Comparison of ENCODE assay signal across 10 mouse cellular contexts in the genomic region with DNA sequence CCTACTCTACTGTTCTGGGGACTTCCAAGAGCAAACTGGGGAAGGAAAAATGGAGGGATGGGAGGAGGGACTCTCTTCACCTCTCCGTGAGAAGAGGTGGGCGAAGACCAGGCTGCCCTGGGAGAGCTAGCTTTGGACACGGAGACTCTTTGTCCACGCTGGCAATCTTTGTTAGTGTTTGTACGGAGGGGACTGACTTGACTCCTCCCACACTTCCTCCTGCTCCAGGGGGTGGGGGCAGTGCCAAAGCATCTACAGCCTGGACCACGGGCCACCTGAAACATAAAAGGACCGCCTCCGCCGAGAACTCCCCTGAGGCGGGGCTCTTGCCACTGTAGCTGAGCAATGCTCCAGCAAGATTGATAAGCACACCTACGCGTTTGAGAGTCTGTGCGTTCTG. TPM values are rescaled to one million over a fixed set of nuclear protein-coding genes. Genes with fewer than 3 reads are reported as not detected.
A peak's percentile ranks its signal among the peaks of the same experiment; 100 is the strongest.
DNase-seq lines count a peak whose midpoint lies in the region; ATAC-seq lines count a peak whose summit lies in the region.
"Had no signal": no experiment of that assay in that cellular context is flagged by ENCODE, and none has a peak within 500 bp of the region (broad histone marks: within the 10 kb centered on the region; RNA-seq: fewer than 3 reads in every experiment).

No protein-coding gene starts in this region.

- H3K4me2 ChIP-seq in kidney, embryonic 15.5 days, result peak overlapping the region; percentile 62
- H3K4me2 ChIP-seq in embryonic facial prominence, embryonic 11.5 days (ENCODE audit: low read depth, low read length), result peak overlapping the region; percentile 47
- peak overlapping the region; percentile 48 for H3K4me2 ChIP-seq in hindbrain, embryonic 13.5 days
- H3K4me2 ChIP-seq in midbrain, embryonic 13.5 days (replicated peaks), result peak overlapping the region; percentile 48

- H3K36me3 ChIP-seq in kidney, embryonic 15.5 days, result no peaks in the 10 kb centered on the region
- H3K36me3 ChIP-seq in embryonic facial prominence, embryonic 11.5 days (replicated peaks; ENCODE audit: control insufficient read depth, insufficient read depth, low read depth, low read length), result no peaks in the 10 kb centered on the region
- no peaks in the 10 kb centered on the region for H3K36me3 ChIP-seq in hindbrain, embryonic 13.5 days
- H3K36me3 ChIP-seq in midbrain, embryonic 13.5 days, result no peaks in the 10 kb centered on the region

- H3K4me3 ChIP-seq in kidney, embryonic 15.5 days (replicated peaks), result peak overlapping the region; percentile 35
- no peak overlapping the region for H3K4me3 ChIP-seq in embryonic facial prominence, embryonic 11.5 days (ENCODE audit: low read depth, low read length)
- peak overlapping the region; percentile 22 for H3K4me3 ChIP-seq in hindbrain, embryonic 13.5 days
- peak overlapping the region; percentile 7; the same call in 1 of the 2 replicates for H3K4me3 ChIP-seq in midbrain, embryonic 13.5 days (replicated peaks)

- peaks cover 8% of the 10 kb centered on the region for H3K4me1 ChIP-seq in kidney, embryonic 15.5 days
- no peaks in the 10 kb centered on the region for H3K4me1 ChIP-seq in embryonic facial prominence, embryonic 11.5 days (ENCODE audit: control insufficient read depth, insufficient read depth, low read length)
- peaks cover 18% of the 10 kb centered on the region for H3K4me1 ChIP-seq in hindbrain, embryonic 13.5 days (replicated peaks)
- peaks cover 18% of the 10 kb centered on the region for H3K4me1 ChIP-seq in midbrain, embryonic 13.5 days (replicated peaks)

- H3K27ac ChIP-seq in kidney, embryonic 15.5 days, result no peak overlapping the region
- no peak overlapping the region for H3K27ac ChIP-seq in embryonic facial prominence, embryonic 11.5 days (replicated peaks; ENCODE audit: low read depth, low read length)
- H3K27ac ChIP-seq in hindbrain, embryonic 13.5 days, result 0 out of 2 replicates have a peak overlapping the region, but pooled peaks have one; percentile 30
- H3K27ac ChIP-seq in midbrain, embryonic 13.5 days, result no peak overlapping the region

- 7% methylated on average over 13 of the region's 13 CpGs for WGBS in kidney, embryonic 15.5 days
- 6% methylated on average over 13 of the region's 13 CpGs for WGBS in embryonic facial prominence, embryonic 11.5 days
- WGBS in hindbrain, embryonic 13.5 days, result 7% methylated on average over 13 of the region's 13 CpGs
- 13% methylated on average over 13 of the region's 13 CpGs for WGBS in midbrain, embryonic 13.5 days

- H3K27me3 ChIP-seq in kidney, embryonic 15.5 days, result no peaks in the 10 kb centered on the region
- no peaks in the 10 kb centered on the region for H3K27me3 ChIP-seq in embryonic facial prominence, embryonic 11.5 days (ENCODE audit: control insufficient read depth, insufficient read depth, low read length)
- no peaks in the 10 kb centered on the region for H3K27me3 ChIP-seq in hindbrain, embryonic 13.5 days
- no peaks in the 10 kb centered on the region for H3K27me3 ChIP-seq in midbrain, embryonic 13.5 days

- H3K9me3 ChIP-seq in kidney, embryonic 15.5 days (replicated peaks), result no peaks in the 10 kb centered on the region
- H3K9me3 ChIP-seq in embryonic facial prominence, embryonic 11.5 days (replicated peaks; ENCODE audit: control insufficient read depth, low read length), result no peaks in the 10 kb centered on the region
- no peaks in the 10 kb centered on the region for H3K9me3 ChIP-seq in hindbrain, embryonic 13.5 days
- H3K9me3 ChIP-seq in midbrain, embryonic 13.5 days, result no peaks in the 10 kb centered on the region

- DNase-seq in kidney, adult 9 months, result no peak
- peak; percentile 36 for DNase-seq in embryonic facial prominence, embryonic 11.5 days (ENCODE audit: low spot score)
- no peak for DNase-seq in left cerebral cortex, adult 18-20 months (ENCODE audit: low spot score in 2 of 2)
- no peak for DNase-seq in thymus, postnatal 25 days
- no peak for DNase-seq in T-cell, adult 2 months (ENCODE audit: low spot score)

- 0 out of 2 replicates have a peak overlapping the region, but pooled peaks have one; percentile 14 for H3K9ac ChIP-seq in kidney, embryonic 15.5 days
- peak overlapping the region; percentile 55 for H3K9ac ChIP-seq in embryonic facial prominence, embryonic 11.5 days (replicated peaks; ENCODE audit: low read length)
- 0 out of 2 replicates have a peak overlapping the region, but pooled peaks have one; percentile 25 for H3K9ac ChIP-seq in hindbrain, embryonic 13.5 days
- H3K9ac ChIP-seq in midbrain, embryonic 13.5 days (replicated peaks), result 0 out of 2 replicates have a peak overlapping the region, but pooled peaks have one; percentile 32

- peak; percentile 64; the same call in 1 of the 2 replicates for ATAC-seq in kidney, embryonic 15.5 days (replicated peaks; ENCODE audit: low FRiP score)
- no peak for ATAC-seq in embryonic facial prominence, embryonic 11.5 days (replicated peaks; ENCODE audit: insufficient number of reproducible peaks, low FRiP score, low TSS enrichment, low read depth)
- 0 out of 2 replicates have a peak, but pooled peaks have one; percentile 37 for ATAC-seq in hindbrain, embryonic 13.5 days (ENCODE audit: low FRiP score)
- ATAC-seq in midbrain, embryonic 13.5 days, result peak; percentile 59; the same call in 1 of the 2 replicates

RNA-seq across cellular contexts. Expression of a gene that starts 8.9 kb away (rescaled TPM):
- polyA plus RNA-seq in kidney, embryonic 15.5 days (2015; fragmentation: Nextera tagmentation; extraction: Ambion mirVana), result 2.4 and 2.9 TPM in 2 replicates
- polyA plus RNA-seq in embryonic facial prominence, embryonic 11.5 days (2014; fragmentation: Nextera tagmentation; extraction: Ambion mirVana), result 0.81 and 0.98 TPM in 2 replicates
- polyA plus RNA-seq in hindbrain, embryonic 13.5 days (2015; fragmentation: Nextera tagmentation; extraction: Ambion mirVana), result 0.58 and 0.64 TPM in 2 replicates
- polyA plus RNA-seq in midbrain, embryonic 13.5 days (2015; fragmentation: Nextera tagmentation; extraction: Ambion mirVana), result 0.43 and 0.52 TPM in 2 replicates
- total RNA-seq in left cerebral cortex, adult 18-20 months (2021), result 1 to 10 TPM; 2.3 to 3.0 TPM
- total RNA-seq: common myeloid progenitor, adult 5-6 weeks; liver, adult 2 months had no signal

RNA-seq across cellular contexts. Expression of a gene that starts 44.3 kb away (rescaled TPM):
- polyA plus RNA-seq in kidney, embryonic 15.5 days (2015; fragmentation: Nextera tagmentation; extraction: Ambion mirVana), result 0.28 and 0.53 TPM in 2 replicates
- 0.20 TPM in 1 of 2 replicates, not detected in the other for polyA plus RNA-seq in embryonic facial prominence, embryonic 11.5 days (2014; fragmentation: Nextera tagmentation; extraction: Ambion mirVana)
- 0.69 and 1.5 TPM in 2 replicates for polyA plus RNA-seq in hindbrain, embryonic 13.5 days (2015; fragmentation: Nextera tagmentation; extraction: Ambion mirVana)
- polyA plus RNA-seq in midbrain, embryonic 13.5 days (2015; fragmentation: Nextera tagmentation; extraction: Ambion mirVana), result 0.19 and 0.70 TPM in 2 replicates
- total RNA-seq in left cerebral cortex, adult 18-20 months (2021), result 10 to 100 TPM; 12.4 to 13.9 TPM
- total RNA-seq: common myeloid progenitor, adult 5-6 weeks had no signal
